Mouse (Mus musculus) heart, postnatal 36 days (tissue): ENCODE measurements around the gene Klrg2. TPM values are rescaled to one million over a fixed set of nuclear protein-coding genes. Genes with fewer than 3 reads are reported as not detected.

Experiments used
- DNase-seq, 2 experiments: peaks; one replicate each; pipeline ENCODE4 v3.0.0; 2021 to 2022
- intact Hi-C: fragments of 180-260 bp; cut with DNase I; formaldehyde crosslinking; loops from one replicate; pipeline ENCODE4 v1.15.1; 2025
- total RNA-seq, 2 experiments: library from RNA; stranded (reverse); gene quantifications; 2 replicates each; pipeline ENCODE4 v1.2.3; 2021

Klrg2 gene
- total RNA-seq, 2 experiments from 2014 or later = 0.33 to 0.51 TPM

- intact Hi-C loops = no loop called here
- no peak for DNase-seq
Measured at GRCm38 (mm10) chr6:38632826-38633225, 4.2 kb downstream of the Klrg2 start.

GRCm38 (mm10) chr6:38629556-38629955 is 7.5 kb downstream of the Klrg2 start:
- no peak for DNase-seq

GRCm38 (mm10) chr6:38627486-38627885 is 9.6 kb downstream of the Klrg2 start:
- DNase-seq = no peak
- intact Hi-C loops = no loop called here

More at GRCm38 (mm10) chr6:38629556-38629955, 7.5 kb downstream of the Klrg2 start:
- intact Hi-C loops = no loop called here

GRCm38 (mm10) chr6:38627081-38627480 is 10.0 kb downstream of the Klrg2 start:
- no peak for DNase-seq
- intact Hi-C loops = no loop called here

- no peak for DNase-seq
- intact Hi-C loops = no loop called here
Measured at GRCm38 (mm10) chr6:38626086-38626485, 11.0 kb downstream of the Klrg2 start.

- intact Hi-C loops = no loop called here
- DNase-seq = no peak
Measured at GRCm38 (mm10) chr6:38624439-38624838, 12.6 kb downstream of the Klrg2 start.

GRCm38 (mm10) chr6:38623457-38623856 is 13.6 kb downstream of the Klrg2 start:
- DNase-seq = no peak
- intact Hi-C loops = no loop called here

GRCm38 (mm10) chr6:38622406-38622805 is 14.6 kb downstream of the Klrg2 start:
- intact Hi-C loops = no loop called here
- no peak for DNase-seq

GRCm38 (mm10) chr6:38609892-38610291 is 27.1 kb downstream of the Klrg2 start:
- DNase-seq = no peak
- intact Hi-C loops = no loop called here

GRCm38 (mm10) chr6:38597481-38597880 is 39.6 kb downstream of the Klrg2 start:
- DNase-seq = no peak
- intact Hi-C loops = no loop called here

- intact Hi-C loops = no loop called here
- no peak for DNase-seq
Measured at GRCm38 (mm10) chr6:38581711-38582110, 55.3 kb downstream of the Klrg2 start.

- DNase-seq = no peak
- intact Hi-C loops = no loop called here
Measured at GRCm38 (mm10) chr6:38580112-38580857, 56.8 kb downstream of the Klrg2 start.

GRCm38 (mm10) chr6:38576096-38576495 is 60.9 kb downstream of the Klrg2 start:
- intact Hi-C loops = no loop called here
- DNase-seq = no peak

Other genes starting within 250 kb of the Klrg2 start
- 10 to 100 TPM; 23.5 to 25.8 TPM for gene Ubn2, start 203.3 kb downstream of the Klrg2 start, total RNA-seq
- gene Fmc1, start 103.7 kb downstream of the Klrg2 start, total RNA-seq = 100 to 1,000 TPM; 253 to 256 TPM
- 100 to 1,000 TPM in 1 of 2 experiments, 10 to 100 TPM in 1; 93.7 to 102 TPM for gene Luc7l2, start 85.9 kb downstream of the Klrg2 start, total RNA-seq
- gene Clec2l, start 25.8 kb upstream of the Klrg2 start, total RNA-seq = 1 to 10 TPM; 1.5 to 1.7 TPM
- 1 to 10 TPM; 2.1 TPM for gene Tbxas1, start 238.2 kb upstream of the Klrg2 start, total RNA-seq
- 100 to 1,000 TPM in 1 of 2 experiments, 10 to 100 TPM in 1; 92.1 to 101 TPM for gene Hipk2, start 238.9 kb upstream of the Klrg2 start, total RNA-seq